Mouse (Mus musculus) heart, postnatal 4 days (tissue): ENCODE data around the gene Plxdc1. TPM values are rescaled to one million over a fixed set of nuclear protein-coding genes. Genes with fewer than 3 reads are reported as not detected.
"Not testable (repeated sequence)": the region's sequence is repeated elsewhere in the genome, so short reads cannot be mapped to it uniquely, and the experiment has no call there.

ENCODE experiments used
- DNase-seq: peaks from one replicate; pipeline ENCODE4 v3.0.0; 2021
- total RNA-seq, 2 experiments: library from RNA; stranded (reverse); gene quantifications; 2 replicates each; pipeline ENCODE4 v1.2.3; 2021

Plxdc1 gene
- total RNA-seq, 2 experiments from 2014 or later, result 3.4 to 4.2 TPM

- no peak for DNase-seq
These were observed 30.9 kb downstream of the Plxdc1 start for GRCm38 (mm10) chr11:97955146-97955902.

- DNase-seq, result peak; percentile 42
These were observed 31.6 kb downstream of the Plxdc1 start for GRCm38 (mm10) chr11:97954469-97955141.

GRCm38 (mm10) chr11:97953939-97954275, 32.3 kb downstream of the Plxdc1 start:
- DNase-seq, result no peak

- DNase-seq, result no peak
These were observed 32.9 kb downstream of the Plxdc1 start for GRCm38 (mm10) chr11:97953179-97953938.

- DNase-seq, result no peak
These were observed 33.8 kb downstream of the Plxdc1 start for GRCm38 (mm10) chr11:97952367-97953006.

- peak; percentile 31 for DNase-seq
These were observed 36.4 kb downstream of the Plxdc1 start for GRCm38 (mm10) chr11:97949703-97950475.

- peak; percentile 56 for DNase-seq
These were observed 38.8 kb downstream of the Plxdc1 start for GRCm38 (mm10) chr11:97947426-97947825.

- not testable (repeated sequence) for DNase-seq
These were observed 40.4 kb downstream of the Plxdc1 start for GRCm38 (mm10) chr11:97945738-97946289.

- no peak for DNase-seq
These were observed 41.2 kb downstream of the Plxdc1 start for GRCm38 (mm10) chr11:97945031-97945430.

- no peak for DNase-seq
These were observed 43.0 kb downstream of the Plxdc1 start for GRCm38 (mm10) chr11:97943256-97943655.

- DNase-seq, result no peak
These were observed 43.7 kb downstream of the Plxdc1 start for GRCm38 (mm10) chr11:97942420-97943111.

GRCm38 (mm10) chr11:97937469-97938105, 48.7 kb downstream of the Plxdc1 start:
- DNase-seq, result peak; percentile 14

GRCm38 (mm10) chr11:97936758-97937157, 49.5 kb downstream of the Plxdc1 start:
- peak; percentile 75 for DNase-seq

- peak; percentile 21 for DNase-seq
These were observed 50.2 kb downstream of the Plxdc1 start for GRCm38 (mm10) chr11:97935913-97936575.

GRCm38 (mm10) chr11:97933553-97933952, 52.7 kb downstream of the Plxdc1 start:
- DNase-seq, result no peak

GRCm38 (mm10) chr11:97928905-97929304, 57.3 kb downstream of the Plxdc1 start:
- no peak for DNase-seq

- DNase-seq, result no peak
These were observed 62.0 kb downstream of the Plxdc1 start for GRCm38 (mm10) chr11:97924217-97924616.

- DNase-seq, result no peak
These were observed 62.6 kb downstream of the Plxdc1 start for GRCm38 (mm10) chr11:97923639-97924038.

GRCm38 (mm10) chr11:97915974-97916503, 70.2 kb downstream of the Plxdc1 start:
- no peak for DNase-seq

- DNase-seq, result no peak
These were observed 70.8 kb downstream of the Plxdc1 start for GRCm38 (mm10) chr11:97915471-97915870.
